Mouse (Mus musculus) NIH3T3 (cell line): ENCODE results near the gene Lrp2.
A peak's percentile ranks its signal among the peaks of the same experiment; 100 is the strongest.

Experiments used
- DNase-seq: peaks from one replicate; pipeline ENCODE4 v3.0.0-alpha.2; 2012; ENCODE audit warnings: low read depth

Gene Lrp2

DNA sequence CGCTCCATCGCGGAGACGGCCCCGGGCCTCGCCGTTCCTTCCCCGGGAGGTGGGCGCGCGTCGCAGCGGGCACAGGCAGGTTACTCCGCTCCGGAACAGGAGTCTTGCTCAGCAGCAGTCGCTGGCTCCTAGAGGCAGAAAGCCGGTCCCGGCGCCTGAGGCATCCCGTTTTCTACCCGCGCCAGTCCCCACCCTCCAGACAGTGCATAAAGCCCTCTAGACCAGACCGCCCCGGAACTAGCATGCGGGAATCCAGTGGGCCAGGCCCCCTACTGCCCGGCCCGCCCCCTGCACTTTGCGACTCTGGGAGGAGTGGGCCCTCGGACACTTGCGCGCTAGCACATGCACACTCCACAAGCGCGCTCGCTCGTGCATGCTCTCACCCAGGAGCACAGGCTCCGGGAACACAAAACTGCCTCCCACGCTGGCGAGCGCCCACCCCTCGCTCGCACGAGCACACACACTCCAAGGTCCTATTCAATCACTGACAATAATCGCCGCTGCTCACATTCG, at the start of gene Lrp2:
Lrp2 (minus strand) TSS at position 180 of the 513 bp plus-strand sequence.
- no peak for DNase-seq

GRCm38 (mm10) chr2:69635064-69635701, 49.3 kb upstream of the Lrp2 start:
- DNase-seq, result peak; percentile 85

DNA sequence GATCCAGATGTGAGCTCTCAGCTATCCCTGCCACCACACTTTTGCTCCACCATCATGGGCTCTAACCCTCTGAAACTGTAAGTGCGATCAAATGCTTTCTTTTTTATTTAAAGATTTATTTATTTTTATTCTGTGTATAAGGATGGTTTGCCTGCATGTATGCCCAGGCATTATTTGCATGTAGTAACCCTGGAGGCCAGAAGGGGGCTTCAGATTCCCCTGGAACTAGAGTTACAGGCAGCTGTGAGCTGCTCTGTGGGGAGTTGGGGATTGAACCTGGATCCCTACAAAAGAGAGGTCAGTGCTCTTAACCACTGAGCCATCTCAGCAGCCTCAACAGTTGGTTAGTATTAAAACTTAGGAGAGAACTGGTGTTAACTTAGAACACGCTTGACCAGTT, 45.6 kb upstream of the Lrp2 start:
- peak; percentile 34 for DNase-seq

- no peak for DNase-seq
Measured at GRCm38 (mm10) chr2:69630792-69631191, 44.9 kb upstream of the Lrp2 start.

GRCm38 (mm10) chr2:69629914-69630313, 44.0 kb upstream of the Lrp2 start:
- no peak for DNase-seq

DNA sequence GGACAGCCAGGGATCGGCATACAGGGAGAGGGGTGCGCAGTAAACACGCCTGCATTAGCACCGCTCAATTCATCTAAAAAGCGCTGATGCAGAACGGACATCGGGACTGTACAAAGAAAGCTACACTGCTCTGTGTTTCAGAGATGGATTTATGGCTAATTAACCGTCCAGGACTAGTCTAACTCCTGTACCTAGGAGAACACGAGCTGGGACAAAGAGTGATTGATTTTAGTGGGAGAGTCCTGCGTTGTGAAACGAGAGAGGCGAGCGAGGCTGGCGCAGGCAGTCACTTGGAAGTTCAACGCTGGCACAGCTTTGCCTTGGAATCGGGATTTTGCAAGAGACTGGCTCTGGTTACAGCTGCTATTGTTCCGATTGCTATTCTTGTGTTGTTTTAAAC, 43.4 kb upstream of the Lrp2 start:
- DNase-seq, result no peak

DNA sequence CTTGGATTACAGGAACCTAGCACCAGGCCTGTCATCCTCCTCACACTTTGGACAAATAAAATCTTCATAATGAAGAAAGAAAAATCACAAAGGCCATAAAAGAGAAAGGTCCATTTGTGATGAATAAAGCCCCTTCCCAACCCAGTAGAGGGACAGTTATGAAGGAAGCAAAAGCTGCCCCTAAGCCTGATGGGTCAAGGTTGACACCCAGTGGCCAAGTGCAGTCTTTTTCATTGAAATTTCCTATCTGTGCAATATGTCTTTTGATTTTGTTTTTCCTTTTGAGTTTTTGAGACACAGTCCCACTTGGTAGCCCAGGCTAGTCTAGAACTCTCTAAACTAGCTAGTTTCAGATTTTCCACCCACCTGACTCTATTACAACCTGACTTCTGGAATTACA, 33.4 kb upstream of the Lrp2 start:
- no peak for DNase-seq

- no peak for DNase-seq
Measured at GRCm38 (mm10) chr2:69618336-69618735, 32.5 kb upstream of the Lrp2 start.

GRCm38 (mm10) chr2:69613237-69613636, 27.4 kb upstream of the Lrp2 start:
- DNase-seq, result peak; percentile 78

- DNase-seq, result no peak
Measured at GRCm38 (mm10) chr2:69612716-69613115, 26.9 kb upstream of the Lrp2 start.

- DNase-seq, result no peak
Measured at GRCm38 (mm10) chr2:69612237-69612636, 26.4 kb upstream of the Lrp2 start.

DNA sequence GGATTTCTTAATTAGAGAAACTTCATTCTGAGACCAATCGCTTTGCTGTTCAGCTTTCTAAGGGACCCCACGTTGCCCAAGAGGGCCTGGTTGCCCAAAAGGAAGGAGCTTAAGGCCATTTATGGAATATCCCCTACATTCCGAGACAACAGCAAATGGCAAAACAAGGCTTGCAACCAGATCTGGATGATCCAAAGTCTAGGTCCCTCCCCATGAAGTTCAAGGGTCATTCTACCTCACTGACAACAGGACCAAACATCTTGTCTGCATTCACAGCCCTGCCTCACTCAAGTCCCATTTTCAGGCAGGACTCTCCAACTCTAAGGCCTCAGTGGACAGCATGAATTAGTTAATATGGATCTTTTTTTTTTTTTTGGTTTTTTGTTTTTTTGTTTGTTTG, 20.8 kb upstream of the Lrp2 start:
- no peak for DNase-seq

DNA sequence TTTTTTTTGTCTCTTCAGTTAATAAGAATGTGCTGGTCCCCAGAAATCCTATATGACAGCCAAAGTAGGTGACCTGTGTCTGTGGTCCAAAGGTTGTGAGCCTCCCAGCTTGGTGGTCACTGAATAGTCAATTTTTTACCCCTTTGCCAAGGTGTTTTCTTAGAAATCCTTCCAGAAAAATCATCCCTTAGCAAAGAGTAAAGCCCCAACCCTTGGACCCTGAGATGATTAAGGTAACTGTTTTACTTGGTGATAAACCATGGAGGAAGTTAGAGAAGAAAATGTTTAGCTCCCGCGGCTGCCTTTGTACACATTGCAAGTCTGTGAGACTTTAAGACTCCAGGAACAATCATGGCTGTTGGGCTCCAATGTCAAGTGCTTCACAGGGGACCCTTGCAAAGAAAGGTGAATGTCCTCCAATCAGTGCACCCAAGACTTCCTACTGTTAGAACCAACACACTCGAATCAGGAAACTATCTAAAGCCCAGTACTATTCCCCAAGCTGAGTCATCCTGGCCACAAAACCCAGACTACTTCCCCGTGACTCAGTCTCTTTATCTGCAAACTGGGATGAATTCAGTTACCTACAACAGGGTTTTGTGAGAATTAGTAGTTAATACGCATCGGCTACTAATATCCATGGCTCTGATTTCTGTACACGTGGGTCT, 18.0 kb upstream of the Lrp2 start:
- DNase-seq, result no peak

DNA sequence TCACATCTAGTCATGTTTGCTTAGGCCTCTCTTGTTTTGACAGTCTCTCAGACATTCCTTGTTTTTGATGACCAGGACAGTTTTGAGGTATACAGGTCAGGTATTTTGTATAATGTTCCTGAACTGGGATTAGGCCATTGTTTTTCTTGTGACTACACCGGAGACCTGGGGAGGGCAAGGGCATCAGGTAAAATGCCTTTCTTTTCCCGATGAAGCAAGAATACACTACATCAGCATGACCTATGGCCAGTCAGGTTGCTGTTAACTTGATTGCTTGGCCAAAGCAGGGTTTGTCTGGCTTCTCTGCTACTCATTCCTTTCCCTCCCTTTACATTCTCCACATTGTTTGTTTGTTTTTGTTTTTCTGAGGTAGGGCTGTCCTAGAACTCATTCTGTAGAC, 7.3 kb upstream of the Lrp2 start:
- no peak for DNase-seq

DNA sequence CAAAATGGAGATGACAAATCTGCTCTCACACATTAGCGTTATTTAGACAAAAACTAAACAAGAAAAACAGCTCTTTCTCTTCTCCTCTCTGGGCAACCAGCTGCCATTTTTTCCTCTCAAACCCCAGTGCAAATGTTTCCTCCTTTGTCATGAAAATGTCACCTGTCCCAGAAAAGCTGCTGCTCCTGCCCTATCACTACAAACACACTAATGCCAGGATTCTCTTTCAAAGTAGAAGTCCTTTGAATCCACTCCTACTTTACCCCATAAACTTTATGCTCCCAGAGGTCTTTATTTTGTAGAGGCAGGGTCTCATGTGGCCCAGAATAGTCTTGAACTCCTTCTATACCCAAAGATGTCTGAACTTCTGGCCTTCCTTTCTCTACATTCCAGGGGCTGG, 6.7 kb upstream of the Lrp2 start:
- DNase-seq, result no peak

- DNase-seq, result no peak
Measured at GRCm38 (mm10) chr2:69591966-69592505, 6.2 kb upstream of the Lrp2 start.

- no peak for DNase-seq
Measured at GRCm38 (mm10) chr2:69590548-69590947, 4.7 kb upstream of the Lrp2 start.

GRCm38 (mm10) chr2:69587896-69588295, 2.0 kb upstream of the Lrp2 start:
- DNase-seq, result peak; percentile 35

GRCm38 (mm10) chr2:69586821-69587728, 1.2 kb upstream of the Lrp2 start:
- DNase-seq, result no peak

DNA sequence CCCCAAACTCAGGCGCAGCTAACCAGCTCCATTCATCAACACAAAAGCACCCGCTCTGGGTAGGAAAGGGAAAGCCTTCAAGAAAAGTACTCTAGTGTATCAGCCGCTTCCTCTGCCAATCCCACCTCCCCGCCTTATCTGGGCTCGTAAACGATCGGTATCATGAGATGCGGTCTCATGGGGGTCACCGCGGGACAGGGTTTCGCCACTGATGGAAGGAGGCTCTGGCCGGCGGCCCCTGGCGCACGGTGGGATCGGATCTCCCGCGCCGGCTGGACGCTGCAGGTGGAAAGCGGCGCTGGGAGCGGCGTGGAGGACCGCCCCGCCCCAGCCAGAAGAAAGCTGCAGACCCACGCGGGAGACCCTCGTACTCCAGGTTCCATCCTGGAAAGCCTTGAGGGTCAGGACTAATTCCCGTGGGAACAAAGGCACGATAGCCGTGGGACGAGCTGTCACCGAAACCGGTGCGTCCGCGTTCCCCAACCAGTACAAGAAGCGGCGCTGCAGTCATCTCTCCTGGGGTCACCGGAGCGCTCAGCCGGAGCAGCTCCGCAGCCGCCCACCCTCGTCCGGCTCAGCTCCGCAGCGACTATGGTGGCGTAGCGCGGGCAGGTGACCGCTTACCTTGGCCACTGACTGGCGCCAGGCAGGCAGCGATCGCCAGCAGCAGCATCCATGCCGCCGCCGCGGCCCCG, 527 bp downstream of the Lrp2 start:
- DNase-seq, result no peak

GRCm38 (mm10) chr2:69584117-69584933, 1.5 kb downstream of the Lrp2 start:
- DNase-seq, result no peak
